Mouse (Mus musculus) macrophage (primary cell): ENCODE measurements around the gene Tmem159. TPM values are rescaled to one million over a fixed set of nuclear protein-coding genes. Genes with fewer than 3 reads are reported as not detected.

Experiments used
- H3K27ac ChIP-seq: fragments of 350-480 bp; formaldehyde crosslinking; 2 replicates; pipeline ENCODE4 v1.9.0; 2021
- H3K36me3 ChIP-seq: fragments of 350-480 bp; formaldehyde crosslinking; 2 replicates; pipeline ENCODE4 v1.9.0; 2021; ENCODE audit errors: inconsistent target
- H3K4me3 ChIP-seq: fragments of 350-480 bp; formaldehyde crosslinking; 2 replicates; pipeline ENCODE4 v1.9.0; 2021; ENCODE audit errors: inconsistent target
- H3K79me2 ChIP-seq: fragments of 350-480 bp; formaldehyde crosslinking; 2 replicates; pipeline ENCODE4 v1.9.0; 2021; ENCODE audit errors: inconsistent target
- WGBS: methylation state at CpG from one replicate; pipeline ENCODE4 v1.1.7; 2026; ENCODE audit warnings: inconsistent platforms; ENCODE audit not compliant: missing documents; 5-methylcytosine and 5-hydroxymethylcytosine counted together
- polyA plus RNA-seq: library from polyadenylated mRNA; stranded (reverse); fragments of 250-400 nt; gene quantifications from 3 replicates; pipeline ENCODE4 v1.2.4, GENCODE M21; 2018; ENCODE audit warnings: inconsistent platforms
- total RNA-seq, 78 experiments: library from RNA; depleted of rRNA; stranded (reverse); fragments of 250-400 nt; gene quantifications; 1 replicate in 9 of 78; 2 replicates in 24 of 78; 3 replicates in 43 of 78; 4 replicates in 2 of 78; pipeline ENCODE4 v1.2.4; 2018; ENCODE audit warnings: inconsistent platforms in 56 of 78

Tmem159 gene
- 10 to 100 TPM in 18 of 26 experiments, 1 to 10 TPM in 8; 4.5 to 30.9 (median 13.0) TPM for total RNA-seq (2018; cell fraction: chromatin; rRNA removed)
- total RNA-seq (2018; cell fraction: cytosol; rRNA removed): 10 to 100 TPM; 17.3 to 22.6 (median 20.4) TPM
- 10 to 100 TPM in 24 of 26 experiments, 1 to 10 TPM in 2; 8.5 to 32.7 (median 14.7) TPM for total RNA-seq (2018; cell fraction: nucleus; rRNA removed)
- 11.1 to 21.2 TPM (median 19.5 TPM) in 3 replicates for polyA plus RNA-seq

DNA sequence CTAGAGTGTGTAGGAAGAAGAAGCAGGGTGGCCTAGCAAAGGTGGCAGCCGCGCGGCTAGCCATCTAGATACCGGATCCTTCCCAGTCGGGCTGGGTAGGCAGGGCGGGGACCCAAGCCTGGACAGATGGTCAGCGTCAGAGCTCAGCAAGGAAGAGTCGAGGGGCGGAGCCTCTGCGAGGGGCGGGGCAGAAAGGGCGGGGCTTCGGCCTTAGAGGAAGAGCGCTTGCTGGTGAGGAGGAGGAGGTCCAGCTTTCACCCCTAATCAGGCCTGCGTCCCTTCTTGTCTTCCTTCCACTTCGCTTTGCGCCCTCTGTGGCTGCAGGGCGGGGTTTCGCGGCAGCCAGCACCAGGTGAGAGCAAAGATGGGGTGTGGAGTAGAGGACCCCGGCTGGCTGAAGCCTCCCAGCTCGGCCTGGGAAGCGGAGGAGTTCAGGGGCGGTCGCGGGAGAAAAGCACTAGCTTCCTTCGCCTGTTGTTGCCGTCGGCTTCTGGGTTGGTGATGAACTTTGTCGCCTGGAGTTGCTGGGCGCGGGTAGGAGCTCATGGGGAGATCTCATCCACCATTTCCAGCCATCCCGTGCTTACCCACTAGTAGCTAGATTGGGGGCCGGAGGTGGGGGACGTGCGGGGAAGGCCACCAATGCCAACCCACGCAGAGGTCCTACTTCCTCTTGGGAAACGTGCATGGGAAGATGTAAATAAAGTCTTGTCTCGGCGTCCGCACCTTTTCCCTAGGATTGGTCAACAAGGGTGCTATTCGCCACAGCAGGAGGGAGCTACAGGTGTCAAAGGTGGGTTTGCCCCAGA, at the start of gene Tmem159:
Gene Tmem159, plus strand, starts transcription at position 190 of the 809 bp plus-strand sequence.
- H3K4me3 ChIP-seq: peak within 1 kb of the TSS; percentile 88
- WGBS: 1% methylated on average over 42 of the region's 42 CpGs
- H3K36me3 ChIP-seq: no peaks in the 10 kb centered on the region
- no peaks in the 10 kb centered on the region; the same call in 1 of the 2 replicates for H3K79me2 ChIP-seq
- H3K27ac ChIP-seq: no peak within 1 kb of the TSS; the same call in 1 of the 2 replicates

DNA sequence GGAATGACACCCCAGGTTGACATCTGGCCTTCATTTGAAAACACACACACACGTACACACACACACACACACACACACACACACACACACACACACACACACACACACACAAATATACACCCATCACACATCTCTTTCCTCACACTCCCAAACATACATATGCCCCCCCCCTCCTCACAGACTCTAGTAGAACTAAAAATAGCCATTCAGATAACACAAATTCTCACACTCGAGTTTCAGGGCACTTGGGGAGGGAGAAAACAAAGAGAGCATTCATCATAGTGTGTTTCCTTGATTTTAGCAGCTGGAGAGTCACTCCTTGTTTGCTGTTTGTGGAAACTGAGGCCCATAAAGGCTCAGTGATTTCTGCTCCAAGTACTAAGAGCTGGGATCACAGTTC, 48.1 kb upstream of the Tmem159 start:
- WGBS: 49% methylated on average over 2 of the region's 2 CpGs
- Histone ChIP-seq H3K4me3 (no peak overlapping the region), H3K79me2 (no peaks in the 10 kb centered on the region), H3K36me3 (no peaks in the 10 kb centered on the region), H3K27ac (no peak overlapping the region)

DNA sequence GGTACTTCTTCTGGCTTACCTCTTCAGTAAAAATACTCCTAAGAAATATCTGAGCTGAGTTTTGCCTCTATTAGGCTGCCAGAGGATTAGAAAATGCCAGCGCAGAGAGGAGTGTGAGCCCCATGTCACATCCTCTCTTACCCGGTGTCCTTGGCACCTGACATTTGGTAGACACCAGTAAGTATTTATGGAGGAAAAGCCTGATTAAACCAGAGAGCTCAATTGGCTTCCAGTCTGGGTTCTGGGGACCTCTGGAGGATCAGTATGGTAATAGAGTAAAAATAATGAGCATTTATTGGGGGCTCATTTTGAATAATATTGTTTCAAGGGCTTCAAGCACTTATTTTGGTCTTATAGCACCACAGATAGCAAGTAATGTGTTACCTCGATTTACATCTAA, 46.7 kb upstream of the Tmem159 start:
- WGBS: 75% methylated on average over 3 of the region's 3 CpGs
- no peak overlapping the region for H3K4me3 ChIP-seq
- H3K79me2 ChIP-seq: no peaks in the 10 kb centered on the region
- no peak overlapping the region for H3K27ac ChIP-seq
- no peaks in the 10 kb centered on the region for H3K36me3 ChIP-seq

DNA sequence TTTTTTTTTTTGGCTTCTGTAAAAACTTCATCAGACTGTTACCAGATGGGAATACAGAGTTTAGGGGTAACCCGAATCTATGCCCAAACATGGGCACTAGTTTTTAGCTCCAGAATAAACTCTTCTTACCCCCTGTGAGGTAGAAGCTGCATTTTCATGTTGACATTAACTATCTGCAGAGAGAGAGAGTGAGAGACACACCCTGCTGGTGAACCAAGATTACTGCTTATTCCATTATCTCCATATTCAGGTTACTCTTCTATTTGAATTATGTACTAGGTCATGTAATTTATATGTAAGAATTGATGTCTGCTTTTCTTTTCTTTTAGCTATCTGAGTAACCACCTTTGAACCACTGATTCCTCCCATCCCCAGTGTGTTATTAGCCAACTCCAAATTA, 38.1 kb upstream of the Tmem159 start:
- WGBS: 87% methylated on average over 1 of the region's 1 CpGs
- Histone ChIP-seq H3K4me3 (no peak overlapping the region), H3K79me2 (no peaks in the 10 kb centered on the region)

DNA sequence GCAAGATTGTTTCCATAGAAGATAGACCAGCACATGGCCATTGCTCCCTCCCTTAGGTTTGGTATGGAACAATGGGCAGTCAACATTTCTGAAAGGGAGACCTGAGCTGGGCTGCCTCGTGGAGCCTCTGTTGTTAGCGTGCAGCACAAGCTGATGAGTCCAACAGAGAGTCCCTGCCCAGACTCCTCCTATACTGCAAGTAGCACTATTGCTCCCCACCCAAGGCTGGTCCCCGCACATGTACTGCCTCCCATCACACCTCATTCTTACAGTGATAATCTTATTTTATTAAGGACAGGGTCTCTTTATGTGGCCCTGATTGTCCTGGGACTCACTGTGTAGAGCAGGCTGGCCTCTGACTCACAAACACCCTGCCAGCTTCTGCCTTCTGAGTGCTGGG, 34.0 kb upstream of the Tmem159 start:
- H3K27ac ChIP-seq: no peak overlapping the region
- no peaks in the 10 kb centered on the region for H3K79me2 ChIP-seq
- H3K4me3 ChIP-seq: no peak overlapping the region
- WGBS: 89% methylated on average over 3 of the region's 3 CpGs
- no peaks in the 10 kb centered on the region for H3K36me3 ChIP-seq

More for the DNA sequence above, 38.1 kb upstream of the Tmem159 start:
- Histone ChIP-seq H3K27ac (no peak overlapping the region), H3K36me3 (no peaks in the 10 kb centered on the region)

DNA sequence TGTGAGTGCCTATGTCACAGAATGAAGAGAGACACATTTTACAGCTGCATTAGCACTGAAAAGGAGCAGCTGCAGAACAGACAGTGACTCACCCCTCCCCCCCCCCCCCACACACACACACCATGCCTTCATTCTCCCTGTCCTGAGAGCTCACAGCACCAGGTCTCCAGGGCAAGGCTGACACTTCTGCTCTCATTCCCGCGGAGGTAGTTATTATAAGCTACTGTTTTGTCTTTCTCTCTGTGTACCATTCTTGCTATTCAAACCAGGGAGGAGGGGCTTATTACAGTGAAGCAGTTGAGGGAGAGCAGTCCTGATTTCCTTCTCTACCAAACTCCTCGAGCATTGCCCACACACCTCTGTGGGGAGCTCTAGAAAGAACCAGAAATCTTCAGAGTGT, 33.0 kb upstream of the Tmem159 start:
- 41% methylated on average over 3 of the region's 3 CpGs for WGBS
- Histone ChIP-seq H3K27ac (no peak overlapping the region), H3K4me3 (no peak overlapping the region), H3K79me2 (no peaks in the 10 kb centered on the region), H3K36me3 (no peaks in the 10 kb centered on the region)

DNA sequence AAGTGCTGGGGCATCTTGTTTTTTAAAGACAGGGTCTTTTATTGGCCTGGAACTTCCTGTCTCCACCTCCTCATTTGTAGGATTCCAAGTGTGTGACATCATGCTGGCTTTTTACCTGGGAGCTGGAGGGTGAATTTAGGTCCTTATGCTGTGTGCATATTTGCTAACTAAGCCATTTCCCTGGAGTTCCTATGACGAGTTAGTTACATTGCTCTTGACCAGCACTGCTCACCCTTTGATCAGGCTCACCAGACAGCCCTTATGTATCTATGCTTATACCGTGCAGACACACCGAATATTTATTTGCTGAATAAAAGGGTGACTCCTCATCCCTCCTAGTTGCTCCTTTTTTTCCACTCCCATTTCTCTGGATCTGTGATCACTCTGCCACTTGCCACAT, 22.0 kb upstream of the Tmem159 start:
- no peak overlapping the region for H3K27ac ChIP-seq
- H3K36me3 ChIP-seq: no peaks in the 10 kb centered on the region
- H3K4me3 ChIP-seq: no peak overlapping the region
- 86% methylated on average over 3 of the region's 3 CpGs for WGBS
- no peaks in the 10 kb centered on the region for H3K79me2 ChIP-seq

DNA sequence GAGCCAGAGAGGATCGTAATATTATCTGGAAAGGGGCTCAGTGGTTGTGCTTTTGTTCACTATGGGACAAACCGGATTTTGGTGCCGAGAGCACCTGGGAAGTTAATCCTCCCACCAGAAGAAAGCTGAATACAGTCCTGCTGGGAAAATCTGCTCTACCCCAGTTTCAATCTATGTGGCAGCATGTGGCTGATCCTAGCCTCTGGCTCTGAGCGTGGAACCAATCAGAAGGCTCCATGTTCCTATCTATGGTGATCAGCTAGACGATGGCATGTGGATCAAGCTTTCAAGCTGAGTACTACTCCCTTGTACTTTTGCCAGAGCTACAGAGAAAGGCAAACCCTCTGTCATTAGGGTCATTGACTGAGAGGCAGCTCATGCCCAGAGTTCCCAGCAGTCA, 9.1 kb upstream of the Tmem159 start:
- 77% methylated on average over 5 of the region's 5 CpGs for WGBS
- no peaks in the 10 kb centered on the region for H3K36me3 ChIP-seq
- no peak overlapping the region for H3K4me3 ChIP-seq
- no peaks in the 10 kb centered on the region for H3K79me2 ChIP-seq
- H3K27ac ChIP-seq: no peak overlapping the region

DNA sequence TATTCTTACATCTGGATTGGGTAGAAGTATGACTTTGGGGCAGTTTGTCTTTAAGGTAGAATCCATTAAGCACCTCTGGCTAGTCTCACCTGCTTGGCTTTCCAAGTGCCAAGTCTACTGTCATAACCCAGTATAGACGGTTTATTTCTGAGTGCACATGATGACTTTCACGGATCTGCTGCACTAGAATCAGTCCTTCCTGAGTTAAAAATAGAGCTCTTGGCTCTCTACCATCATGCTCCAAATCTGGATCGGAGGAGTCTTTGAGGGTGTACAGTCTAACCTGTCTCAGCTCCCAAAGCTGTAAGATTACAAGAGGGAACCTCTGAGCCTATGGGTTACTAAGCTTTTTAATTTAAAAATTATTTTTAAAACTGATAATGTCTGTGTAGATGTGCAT, 7.9 kb upstream of the Tmem159 start:
- no peaks in the 10 kb centered on the region for H3K79me2 ChIP-seq
- WGBS: 87% methylated on average over 3 of the region's 3 CpGs
- no peak overlapping the region for H3K27ac ChIP-seq
- H3K4me3 ChIP-seq: no peak overlapping the region
- no peaks in the 10 kb centered on the region for H3K36me3 ChIP-seq

DNA sequence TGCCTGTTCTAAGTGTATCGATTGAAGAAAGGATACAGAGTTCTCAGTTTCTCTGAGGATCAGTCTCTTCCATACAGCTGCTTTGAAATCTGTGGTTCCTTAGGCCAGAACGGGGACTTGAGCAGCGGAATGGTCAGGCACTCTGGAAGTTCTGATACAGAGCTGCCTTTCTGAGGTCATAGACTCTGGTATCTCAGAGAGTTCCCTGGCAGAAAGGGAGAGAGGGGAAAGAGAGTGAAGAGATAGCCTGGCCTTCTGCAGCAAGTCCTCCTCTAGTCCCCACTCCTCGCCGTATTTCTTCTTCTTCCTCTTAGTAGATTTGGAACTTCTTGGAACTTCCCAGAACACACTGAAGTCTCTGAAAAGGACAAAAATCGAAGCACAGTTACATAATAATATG, 7.0 kb upstream of the Tmem159 start, which contains the start of gene Dnah3:
Gene Dnah3, minus strand, starts transcription at position 101 of the 400 bp plus-strand sequence.
- Histone ChIP-seq H3K27ac (no peak within 1 kb of the TSS), H3K4me3 (no peak within 1 kb of the TSS), H3K79me2 (no peaks in the 10 kb centered on the region), H3K36me3 (no peaks in the 10 kb centered on the region)
- WGBS: 88% methylated on average over 6 of the region's 6 CpGs

DNA sequence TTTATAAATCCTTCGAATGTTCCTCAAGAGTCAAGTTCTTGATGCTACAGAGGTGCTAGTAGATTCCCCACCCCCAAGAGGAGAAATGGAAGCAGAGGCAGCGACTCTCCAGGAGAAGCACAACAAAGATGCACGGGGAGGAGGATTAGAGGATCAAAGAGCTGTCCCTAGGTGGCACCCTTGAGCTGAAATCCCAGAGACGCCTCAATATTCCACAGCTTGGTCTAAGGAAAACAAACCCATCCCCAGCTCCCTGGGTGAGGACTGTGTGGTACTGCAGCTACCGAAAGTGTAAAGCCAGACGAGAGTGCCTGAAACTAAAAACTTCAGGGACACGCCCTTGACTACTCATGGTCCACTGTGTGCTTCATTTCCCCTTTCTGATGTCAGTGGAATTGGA, 4.3 kb upstream of the Tmem159 start:
- Histone ChIP-seq H3K4me3 (no peak overlapping the region), H3K27ac (no peak overlapping the region)
- 10% methylated on average over 7 of the region's 7 CpGs for WGBS

DNA sequence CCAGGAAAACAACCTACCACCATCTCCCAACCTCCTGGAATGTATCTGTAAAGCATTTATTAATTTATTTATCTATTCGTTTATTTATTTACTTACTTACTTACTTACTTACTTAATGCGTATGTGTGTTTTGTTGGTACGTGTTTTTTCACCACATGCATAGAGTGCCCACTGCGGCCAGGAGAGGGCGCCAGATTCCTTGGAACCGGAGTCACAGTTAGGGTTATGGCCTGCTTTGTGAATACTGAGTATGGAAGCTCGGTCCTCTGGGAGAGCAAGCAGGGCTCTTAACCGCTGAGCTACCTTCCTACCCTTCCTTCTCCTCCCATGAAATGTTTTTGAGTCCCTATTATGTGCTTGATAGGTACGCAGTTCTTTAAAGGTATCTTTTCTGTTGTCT, 3.8 kb upstream of the Tmem159 start:
- WGBS: 40% methylated on average over 8 of the region's 9 CpGs
- H3K36me3 ChIP-seq: no peaks in the 10 kb centered on the region

More for the DNA sequence above, 4.3 kb upstream of the Tmem159 start:
- no peaks in the 10 kb centered on the region for H3K36me3 ChIP-seq
- H3K79me2 ChIP-seq: no peaks in the 10 kb centered on the region; the same call in 1 of the 2 replicates

DNA sequence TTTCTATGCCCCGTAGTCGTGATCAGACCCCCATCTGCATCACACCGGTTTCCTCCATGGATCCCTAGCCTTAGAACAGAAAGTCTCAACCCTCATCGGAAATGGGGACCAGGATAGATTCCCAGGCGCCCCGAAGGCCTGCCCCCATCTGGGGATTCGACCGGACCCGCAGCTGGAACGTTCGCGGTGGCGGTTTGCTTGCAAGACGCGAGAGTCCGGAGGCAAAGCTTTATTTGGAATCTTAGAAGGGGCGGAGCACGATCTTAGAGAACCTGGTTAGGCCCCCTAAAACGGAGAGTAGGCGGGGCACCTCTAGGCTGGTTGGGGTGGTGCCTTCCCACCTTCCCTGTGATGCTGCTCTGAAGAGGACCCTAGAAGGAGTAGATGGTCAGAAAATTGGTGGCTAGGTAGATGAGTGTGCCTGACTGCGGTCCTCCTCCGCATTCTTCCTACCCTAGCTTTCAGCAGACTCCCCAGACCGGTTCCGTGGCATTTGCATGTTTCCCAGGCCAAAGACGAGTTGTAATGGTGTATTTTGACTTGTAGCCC, 940 bp downstream of the Tmem159 start:
- H3K27ac ChIP-seq: no peak overlapping the region
- whole genome bisulfite sequencing: 17% methylated on average over 25 of the region's 25 CpGs

More for the DNA sequence above, 3.8 kb upstream of the Tmem159 start:
- Histone ChIP-seq H3K27ac (no peak overlapping the region), H3K79me2 (no peaks in the 10 kb centered on the region; the same call in 1 of the 2 replicates), H3K4me3 (no peak overlapping the region)

DNA sequence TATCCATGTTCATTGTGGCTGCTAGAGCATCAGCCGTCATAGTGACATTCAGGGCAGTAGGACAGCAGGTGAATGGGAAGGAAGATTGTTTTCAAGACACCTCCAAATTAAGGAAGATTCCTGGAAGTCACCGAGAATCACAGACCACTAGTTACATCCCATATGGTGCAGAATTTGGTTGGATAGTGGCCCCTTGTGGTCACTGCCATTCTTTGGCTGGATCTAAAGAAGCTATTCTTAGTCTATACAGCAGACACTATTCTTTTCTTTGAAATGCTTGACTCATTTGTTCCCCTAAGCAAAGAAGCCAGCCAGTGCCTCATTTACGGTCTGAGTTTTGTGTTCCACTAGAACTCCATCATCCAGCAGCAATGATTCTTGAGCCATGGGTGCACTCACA, 2.8 kb downstream of the Tmem159 start:
- no peaks in the 10 kb centered on the region; the same call in 1 of the 2 replicates for H3K79me2 ChIP-seq
- no peak overlapping the region for H3K4me3 ChIP-seq
- WGBS: 97% methylated on average over 3 of the region's 3 CpGs
- H3K27ac ChIP-seq: no peak overlapping the region
- no peaks in the 10 kb centered on the region for H3K36me3 ChIP-seq

More for the DNA sequence above, 940 bp downstream of the Tmem159 start:
- Histone ChIP-seq H3K4me3 (peak overlapping the region; percentile 88), H3K36me3 (no peaks in the 10 kb centered on the region), H3K79me2 (no peaks in the 10 kb centered on the region; the same call in 1 of the 2 replicates)

DNA sequence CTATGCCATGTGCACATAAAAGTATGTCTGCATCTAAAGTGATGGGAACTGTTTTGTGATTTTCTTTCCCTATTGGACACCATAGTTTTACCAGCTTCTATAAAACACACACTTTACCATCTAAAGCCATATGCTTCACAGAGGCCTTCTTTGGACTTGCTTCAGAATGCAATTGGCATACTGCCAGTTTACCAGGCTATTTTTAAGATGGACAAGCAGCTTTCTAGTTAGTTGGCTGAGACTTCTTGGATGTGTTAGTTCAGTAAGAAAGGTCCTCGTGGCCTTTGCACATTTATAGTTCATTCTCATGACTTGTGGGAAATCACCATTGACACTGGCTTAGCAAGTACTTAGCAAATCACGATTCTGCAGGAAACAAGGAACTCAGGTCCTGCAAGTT, 4.2 kb downstream of the Tmem159 start:
- Histone ChIP-seq H3K36me3 (no peaks in the 10 kb centered on the region), H3K4me3 (no peak overlapping the region), H3K79me2 (no peaks in the 10 kb centered on the region; the same call in 1 of the 2 replicates), H3K27ac (no peak overlapping the region)
- 91% methylated on average over 2 of the region's 2 CpGs for WGBS
